Mouse (Mus musculus) CD4-positive, CD25-positive, alpha-beta regulatory T cell, adult 4 months (primary cell): Measurements from ENCODE around the gene Calhm5. TPM values are rescaled to one million over a fixed set of nuclear protein-coding genes. Genes with fewer than 3 reads are reported as not detected.

ENCODE experiments used
- ATAC-seq: one replicate; pipeline ENCODE4 v1.8.0; 2017
- polyA plus RNA-seq, 2 experiments: library from polyadenylated mRNA; unstranded; fragments of 100-300 nt; shearing (Covaris generic); gene quantifications; one replicate each; pipeline ENCODE4 v1.2.1; 2017

The Calhm5 gene
- polyA plus RNA-seq, 2 experiments from 2014 or later, result not detected

DNA sequence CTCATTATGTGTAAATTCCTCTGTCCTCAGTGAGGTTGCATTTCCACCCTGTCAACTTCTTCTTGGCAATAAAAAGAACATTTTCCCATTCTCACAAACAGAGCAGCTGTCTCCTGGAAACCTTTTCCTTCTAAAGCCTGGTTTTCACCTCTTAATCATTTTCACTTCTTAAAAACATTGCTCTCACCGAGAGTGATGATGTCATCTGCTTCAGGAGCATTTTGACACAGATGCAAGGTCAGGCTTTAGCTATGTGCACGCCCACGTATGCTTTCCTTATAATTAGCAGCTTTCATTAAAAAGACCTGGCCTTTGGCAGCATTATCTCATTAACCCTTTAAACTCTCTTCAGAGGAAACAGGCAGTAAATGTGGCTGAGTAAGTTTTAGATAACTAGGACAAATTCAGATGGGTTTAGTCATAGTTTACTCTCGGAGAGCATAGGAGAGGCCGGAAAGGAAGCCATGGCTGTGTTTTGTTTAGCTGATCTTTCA, 25.3 kb downstream of the Calhm5 start:
- peak; percentile 46 for ATAC-seq

DNA sequence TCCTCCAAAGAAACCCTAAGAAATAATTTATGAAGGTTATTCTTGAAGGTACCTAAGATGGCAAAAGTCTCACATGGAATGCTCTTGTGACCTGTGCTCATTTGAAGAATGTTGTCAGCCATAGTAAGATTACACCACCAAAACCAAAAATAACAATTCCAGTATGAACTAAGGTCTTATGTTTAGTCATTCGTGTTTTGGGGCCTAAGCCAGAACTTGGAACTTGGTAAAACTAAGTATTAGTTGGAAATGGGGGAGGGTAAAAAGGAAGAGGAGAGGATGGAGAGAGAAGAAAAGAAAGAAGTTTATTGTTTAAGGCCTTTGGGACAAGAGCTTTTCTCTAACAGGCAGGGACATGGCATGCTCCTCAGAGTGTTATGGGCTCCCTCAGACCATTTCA, 26.7 kb downstream of the Calhm5 start:
- ATAC-seq, result no peak

DNA sequence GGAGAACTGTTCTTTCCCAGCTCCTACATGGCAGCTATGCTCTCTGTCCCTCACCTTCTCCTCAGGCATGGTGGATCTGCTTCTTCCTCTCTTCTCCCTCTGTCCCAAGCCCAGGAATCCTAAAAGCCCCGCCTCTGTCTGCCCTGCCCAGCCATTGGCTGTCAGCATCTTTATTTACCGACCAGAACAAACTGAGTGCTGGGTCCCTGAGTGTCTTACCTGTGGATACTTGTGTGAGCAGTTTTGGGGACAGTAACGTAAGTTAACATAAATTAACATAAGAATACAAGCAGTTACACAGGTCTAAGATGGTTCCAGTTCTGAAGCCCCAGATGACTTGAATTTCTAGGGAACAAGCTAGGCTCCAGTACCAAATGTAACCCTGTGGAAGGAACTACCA, 29.7 kb downstream of the Calhm5 start:
- ATAC-seq, result no peak

DNA sequence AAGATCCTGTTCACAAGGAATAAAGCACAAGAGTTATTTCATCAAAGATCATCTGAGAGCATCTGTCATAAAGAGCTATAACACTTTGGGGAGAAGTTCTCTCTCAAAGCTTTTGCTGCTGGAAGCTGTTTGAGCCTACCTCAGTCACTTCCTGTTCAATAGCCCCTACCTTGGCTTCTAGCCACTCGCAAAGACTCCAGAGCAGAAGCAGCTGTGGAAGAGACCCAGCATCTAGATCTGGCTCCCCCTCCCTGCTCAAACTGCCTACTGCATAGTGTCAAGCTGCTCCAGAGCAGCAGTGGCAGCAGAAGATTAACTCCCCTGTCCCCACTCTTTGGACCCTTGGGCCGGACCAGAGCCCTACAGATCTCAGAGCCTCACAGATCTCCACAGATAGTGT, 42.3 kb downstream of the Calhm5 start:
- ATAC-seq, result no peak

DNA sequence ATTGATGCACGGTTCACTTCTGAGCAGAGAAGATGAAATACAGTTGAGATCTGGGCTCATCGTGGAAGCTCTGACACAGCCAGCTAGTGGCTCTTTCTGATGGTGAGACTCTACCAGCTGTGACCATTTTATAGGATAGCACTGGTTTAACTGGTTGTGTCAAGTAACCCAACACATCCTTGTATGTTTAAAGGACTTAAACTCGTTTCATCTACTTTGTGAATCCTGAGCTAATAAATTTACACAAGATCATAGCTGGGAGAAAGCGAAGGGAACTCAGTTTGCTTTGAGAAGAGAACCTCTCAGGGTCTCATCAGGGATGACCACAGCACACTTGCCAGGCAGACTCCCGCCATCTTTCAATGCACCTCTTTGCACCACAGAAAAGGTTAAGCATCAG, 52.1 kb downstream of the Calhm5 start, which contains the start of gene Calhm4:
Gene Calhm4 (minus strand): TSS at position 101 of the 400 bp plus-strand sequence.
- no peak for ATAC-seq

Other genes with a start within 250 kb of the Calhm5 start
- gene Sult3a1, start 238.8 kb downstream of the Calhm5 start, polyA plus RNA-seq, result not detected
- gene Rsph4a, start 191.4 kb downstream of the Calhm5 start, polyA plus RNA-seq, result under 1 TPM in 1 of 2 experiments, not detected in 1; 0.16 TPM
- gene Zup1, start 145.2 kb downstream of the Calhm5 start, polyA plus RNA-seq, result 10 to 100 TPM; 74.2 to 89.2 TPM
- 10 to 100 TPM; 50.7 to 77.2 TPM for gene Rwdd1, start 76.9 kb downstream of the Calhm5 start, polyA plus RNA-seq
- not detected for gene Trappc3l, start 58.9 kb downstream of the Calhm5 start, polyA plus RNA-seq
- not detected for gene Calhm4, start 52.2 kb downstream of the Calhm5 start, polyA plus RNA-seq
- 10 to 100 TPM; 45.0 to 54.8 TPM for gene Calhm6, start 31.5 kb upstream of the Calhm5 start, polyA plus RNA-seq
- gene Dse, start 111.2 kb upstream of the Calhm5 start, polyA plus RNA-seq, result 1 to 10 TPM; 1.3 to 2.0 TPM
- gene Tspyl1, start 185.7 kb upstream of the Calhm5 start, polyA plus RNA-seq, result 10 to 100 TPM; 30.1 to 35.5 TPM
- 10 to 100 TPM in 1 of 2 experiments, 1 to 10 TPM in 1; 8.0 to 16.8 TPM for gene Tspyl4, start 200.9 kb upstream of the Calhm5 start, polyA plus RNA-seq